Mouse (Mus musculus): ENCODE measurements around the gene Ints11. TPM values are rescaled to one million over a fixed set of nuclear protein-coding genes. Genes with fewer than 3 reads are reported as not detected.

Gene Ints11
- polyA plus RNA-seq, 1 experiment from 2014 or later: 61.3 TPM

DNA sequence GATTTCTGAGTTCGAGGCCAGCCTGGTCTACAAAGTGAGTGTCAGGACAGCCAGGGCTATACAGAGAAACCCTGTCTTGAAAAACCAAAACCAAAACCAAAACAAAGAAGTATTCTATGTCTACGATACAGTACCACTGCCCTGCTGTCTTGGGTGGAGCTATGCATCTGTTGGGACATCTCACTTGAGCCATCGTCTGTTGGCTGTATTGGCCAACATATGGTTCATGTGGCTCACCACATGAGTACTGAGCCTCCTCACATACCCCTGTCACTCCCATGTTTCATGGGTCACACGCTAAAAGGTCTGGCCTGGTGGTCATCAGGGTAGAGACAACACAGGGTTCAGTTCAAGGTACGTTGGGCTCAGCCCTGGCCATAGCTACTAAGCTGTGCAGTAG is 17.0 kb downstream of the Ints11 start:
- Histone ChIP-seq H3K36me3 (peaks cover 32% of the 10 kb centered on the region), H3K9ac (no peak overlapping the region), H3K4me3 (replicated peaks) (no peak overlapping the region), H3K9me3 (no peaks in the 10 kb centered on the region), H3K4me2 (replicated peaks) (no peak overlapping the region), H3K27ac (no peak overlapping the region), H3K27me3 (replicated peaks) (no peaks in the 10 kb centered on the region), H3K4me1 (replicated peaks) (peaks cover 10% of the 10 kb centered on the region)
- no peak for ATAC-seq
- 94% methylated on average over 5 of the region's 5 CpGs for WGBS

DNA sequence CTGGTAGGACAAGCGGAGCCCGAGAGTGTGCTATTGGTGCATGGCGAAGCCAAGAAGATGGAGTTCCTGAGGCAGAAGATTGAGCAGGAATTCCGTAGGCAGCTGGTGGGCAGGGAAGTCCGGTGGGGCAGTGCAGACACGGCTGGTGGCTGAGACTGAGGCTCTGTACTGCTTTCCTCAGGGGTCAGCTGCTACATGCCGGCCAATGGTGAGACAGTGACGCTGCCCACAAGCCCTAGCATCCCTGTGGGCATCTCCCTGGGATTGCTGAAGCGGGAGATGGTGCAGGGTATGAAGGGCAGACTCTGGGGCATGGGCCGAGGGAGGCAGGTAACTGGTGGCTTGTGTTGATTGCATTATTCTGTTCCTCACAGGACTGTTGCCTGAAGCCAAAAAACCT is 18.3 kb downstream of the Ints11 start:
- H3K27me3 ChIP-seq (replicated peaks): no peaks in the 10 kb centered on the region
- no peak overlapping the region for H3K4me3 ChIP-seq (replicated peaks)
- no peak overlapping the region for H3K4me2 ChIP-seq (replicated peaks)
- H3K9me3 ChIP-seq: no peaks in the 10 kb centered on the region
- no peak for ATAC-seq
- peaks cover 32% of the 10 kb centered on the region for H3K36me3 ChIP-seq
- H3K4me1 ChIP-seq (replicated peaks): peaks cover 12% of the 10 kb centered on the region
- no peak overlapping the region for H3K27ac ChIP-seq
- 91% methylated on average over 10 of the region's 10 CpGs for WGBS
- no peak overlapping the region for H3K9ac ChIP-seq

DNA sequence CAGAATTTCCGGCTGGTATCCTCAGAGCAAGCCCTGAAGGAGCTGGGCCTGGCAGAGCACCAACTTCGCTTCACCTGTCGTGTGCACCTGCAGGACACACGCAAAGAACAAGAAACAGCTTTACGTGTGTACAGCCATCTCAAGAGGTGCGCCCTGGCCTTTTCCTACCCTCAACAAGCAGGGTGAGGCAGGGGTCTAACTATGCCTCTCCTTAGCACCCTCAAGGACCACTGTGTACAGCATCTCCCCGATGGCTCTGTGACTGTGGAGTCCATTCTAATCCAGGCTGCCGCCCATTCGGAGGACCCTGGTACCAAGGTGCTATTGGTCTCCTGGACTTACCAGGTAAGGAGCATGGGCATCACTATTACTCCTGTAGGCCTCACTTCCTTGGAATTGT is 18.8 kb downstream of the Ints11 start:
- no peaks in the 10 kb centered on the region for H3K9me3 ChIP-seq
- peaks cover 32% of the 10 kb centered on the region for H3K36me3 ChIP-seq
- no peak overlapping the region for H3K9ac ChIP-seq
- H3K27me3 ChIP-seq (replicated peaks): no peaks in the 10 kb centered on the region
- no peak overlapping the region for H3K27ac ChIP-seq
- 92% methylated on average over 9 of the region's 9 CpGs for WGBS
- H3K4me3 ChIP-seq (replicated peaks): no peak overlapping the region
- no peak for ATAC-seq
- H3K4me1 ChIP-seq (replicated peaks): peaks cover 17% of the 10 kb centered on the region
- no peak overlapping the region for H3K4me2 ChIP-seq (replicated peaks)

DNA sequence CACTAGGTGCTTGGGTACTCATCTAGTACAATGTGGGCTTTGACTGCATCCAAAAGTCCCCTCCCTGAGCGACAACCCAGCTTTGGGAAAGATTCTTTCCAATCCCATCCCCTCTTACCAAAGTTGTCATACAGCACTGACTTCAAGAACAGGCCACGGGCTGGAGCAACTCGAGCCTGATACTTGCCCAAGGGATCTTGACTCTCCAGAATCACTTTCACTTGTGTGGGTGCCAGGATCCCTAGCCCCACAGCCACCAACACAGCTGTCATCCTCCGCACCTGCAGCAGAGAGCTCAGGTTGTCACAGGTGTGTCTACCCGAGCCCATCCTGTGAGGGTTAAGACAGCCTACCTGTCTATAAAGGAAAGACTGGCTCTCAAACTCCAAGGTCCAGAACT is 20.0 kb downstream of the Ints11 start:
- 83% methylated on average over 5 of the region's 5 CpGs for WGBS
- H3K27me3 ChIP-seq (replicated peaks): no peaks in the 10 kb centered on the region

DNA sequence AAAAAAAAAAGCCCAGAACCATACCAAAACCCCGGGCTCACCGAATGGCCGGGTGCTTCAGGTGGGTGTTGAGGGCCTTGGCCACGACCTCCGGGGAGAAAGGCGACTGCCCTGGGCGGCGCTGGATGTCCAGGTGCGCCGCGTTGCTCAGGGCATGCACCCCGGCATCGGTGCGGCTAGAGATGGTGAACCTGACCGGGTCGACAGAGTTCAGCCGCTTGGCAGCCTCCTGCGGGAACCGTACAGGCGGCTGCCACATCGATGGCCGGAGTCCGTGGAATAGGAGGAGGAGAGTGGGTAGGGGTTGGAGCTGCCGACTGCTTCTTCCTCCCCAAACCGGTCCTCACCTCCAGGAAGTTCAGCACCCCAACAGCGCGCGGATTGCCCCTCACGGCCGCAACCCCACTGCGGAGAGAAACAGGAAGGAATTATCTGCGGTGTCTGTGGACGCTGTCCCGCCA is 21.7 kb downstream of the Ints11 start:
- Histone ChIP-seq H3K4me2 (replicated peaks) (peak overlapping the region; percentile 96), H3K27me3 (replicated peaks) (no peaks in the 10 kb centered on the region), H3K9me3 (no peaks in the 10 kb centered on the region), H3K27ac (0 out of 2 replicates have a peak overlapping the region, but pooled peaks have one; percentile 99), H3K9ac (peak overlapping the region; percentile 87), H3K4me1 (replicated peaks) (peaks cover 42% of the 10 kb centered on the region), H3K4me3 (replicated peaks) (peak overlapping the region; percentile 94), H3K36me3 (peaks cover 24% of the 10 kb centered on the region)
- under 1% methylated on average over 34 of the region's 34 CpGs for WGBS
- ATAC-seq: peak; percentile 1; the same call in 1 of the 2 replicates

More for the DNA sequence above, 20.0 kb downstream of the Ints11 start:
- H3K4me3 ChIP-seq (replicated peaks): no peak overlapping the region
- no peaks in the 10 kb centered on the region for H3K9me3 ChIP-seq
- H3K9ac ChIP-seq: no peak overlapping the region
- H3K4me2 ChIP-seq (replicated peaks): no peak overlapping the region
- H3K27ac ChIP-seq: no peak overlapping the region
- H3K36me3 ChIP-seq: peaks cover 32% of the 10 kb centered on the region
- no peak for ATAC-seq
- H3K4me1 ChIP-seq (replicated peaks): peaks cover 27% of the 10 kb centered on the region

DNA sequence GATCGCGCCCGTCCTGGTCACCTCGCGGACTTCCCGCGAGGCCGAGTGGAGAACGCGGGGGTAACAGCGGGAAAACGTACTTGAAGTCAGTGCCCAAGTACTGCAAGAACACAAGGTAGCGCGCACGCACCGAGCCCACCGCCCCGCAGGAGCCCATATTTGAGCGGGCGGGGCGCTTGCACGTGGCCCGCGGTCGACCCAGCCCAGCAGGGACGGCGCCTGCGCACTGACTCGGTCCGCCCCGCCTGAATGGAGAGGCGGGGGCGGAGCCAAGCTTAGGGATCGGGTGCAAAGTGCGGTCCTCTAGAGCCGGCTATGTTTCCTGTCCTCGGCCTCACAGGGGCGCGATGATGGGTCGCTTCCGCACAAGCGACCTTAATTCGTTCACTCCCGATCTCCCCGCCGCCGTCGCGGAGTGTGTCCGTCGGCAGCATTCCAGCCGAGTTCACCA is 22.2 kb downstream of the Ints11 start, which contains the start of the genes Pusl1 and Acap3:
Gene Pusl1 (minus strand): TSS at position 231 of the 451 bp plus-strand sequence.
Gene Acap3 (plus strand): TSS at position 272 of the 451 bp plus-strand sequence.
- H3K27me3 ChIP-seq (replicated peaks): no peaks in the 10 kb centered on the region
- H3K36me3 ChIP-seq: peaks cover 21% of the 10 kb centered on the region
- peaks cover 42% of the 10 kb centered on the region for H3K4me1 ChIP-seq (replicated peaks)
- peak within 1 kb of the TSS; percentile 87 for H3K9ac ChIP-seq
- H3K9me3 ChIP-seq: no peaks in the 10 kb centered on the region
- peak within 1 kb of the TSS; percentile 99 for H3K27ac ChIP-seq
- peak within 1 kb of the TSS; percentile 94 for H3K4me3 ChIP-seq (replicated peaks)
- H3K4me2 ChIP-seq (replicated peaks): peak within 1 kb of the TSS; percentile 96
- peak; percentile 92 for ATAC-seq
- under 1% methylated on average over 52 of the region's 52 CpGs for WGBS

DNA sequence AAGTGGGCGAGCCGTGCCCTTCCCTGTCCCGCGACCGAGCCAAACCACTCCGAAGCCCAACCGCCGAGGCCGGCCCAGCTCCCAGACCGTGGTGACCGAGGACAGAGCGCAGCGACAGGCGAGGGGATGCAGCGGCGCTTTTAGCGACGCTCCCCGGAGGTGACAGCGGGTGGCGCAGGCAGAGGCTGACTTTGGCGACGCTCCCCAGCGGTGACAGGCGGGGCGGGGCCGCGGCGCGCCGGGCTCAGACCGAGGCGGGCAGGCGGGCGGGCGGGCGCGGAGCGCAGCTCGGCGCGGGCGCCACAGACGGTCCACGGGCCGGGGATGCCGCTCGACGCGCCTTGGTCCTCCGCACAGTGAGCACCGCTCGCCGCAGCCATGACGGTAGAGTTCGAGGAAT is 22.7 kb downstream of the Ints11 start:
- Histone ChIP-seq H3K4me1 (replicated peaks) (peaks cover 42% of the 10 kb centered on the region), H3K27me3 (replicated peaks) (no peaks in the 10 kb centered on the region), H3K27ac (peak overlapping the region; percentile 99), H3K9ac (peak overlapping the region; percentile 87), H3K9me3 (no peaks in the 10 kb centered on the region), H3K4me2 (replicated peaks) (peak overlapping the region; percentile 96), H3K36me3 (peaks cover 17% of the 10 kb centered on the region), H3K4me3 (replicated peaks) (peak overlapping the region; percentile 94)
- ATAC-seq: peak; percentile 94
- WGBS: under 1% methylated on average over 56 of the region's 56 CpGs

DNA sequence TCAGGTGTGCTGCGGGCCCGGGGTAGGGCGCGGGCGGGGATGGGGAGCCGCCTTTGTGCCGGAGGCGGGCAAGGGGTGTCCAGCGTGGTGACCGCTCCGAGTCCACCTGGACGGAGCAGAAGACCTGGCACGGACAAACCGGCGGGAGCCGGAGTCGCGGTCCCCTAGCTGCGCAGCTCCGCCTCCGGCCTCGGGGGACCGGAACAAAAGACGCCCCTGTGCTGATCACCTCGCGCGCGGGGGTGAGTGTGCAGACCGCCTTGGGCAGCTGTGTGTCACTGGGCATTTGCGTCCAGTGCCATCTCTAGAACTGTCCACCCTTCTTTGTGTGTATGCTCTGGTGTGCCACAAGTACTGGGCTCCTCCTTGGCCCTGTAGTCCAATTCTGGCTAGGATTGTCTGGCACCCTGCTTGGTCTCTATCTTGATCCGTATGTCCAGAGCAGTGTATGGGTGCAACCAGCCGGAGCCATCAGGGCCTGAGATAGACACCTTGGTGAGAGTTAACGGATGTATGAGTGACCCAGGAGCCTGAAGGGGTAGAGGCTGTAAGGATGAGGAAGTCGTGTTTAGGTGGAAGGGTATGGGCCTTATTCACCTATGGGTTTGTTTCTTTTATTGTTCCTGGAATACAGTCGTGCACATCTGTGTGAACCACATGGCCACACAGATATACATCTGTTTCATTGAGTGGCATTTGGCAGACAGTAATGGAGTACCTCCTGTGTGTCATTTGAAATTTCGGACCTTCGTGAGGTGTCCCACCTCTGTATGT is 23.3 kb downstream of the Ints11 start:
- peak overlapping the region; percentile 99 for H3K27ac ChIP-seq
- peak overlapping the region; percentile 94 for H3K4me3 ChIP-seq (replicated peaks)
- peak; percentile 37 for ATAC-seq
- H3K4me1 ChIP-seq (replicated peaks): peaks cover 42% of the 10 kb centered on the region
- H3K9me3 ChIP-seq: no peaks in the 10 kb centered on the region
- peak overlapping the region; percentile 96 for H3K4me2 ChIP-seq (replicated peaks)
- peak overlapping the region; percentile 87 for H3K9ac ChIP-seq
- H3K36me3 ChIP-seq: peaks cover 11% of the 10 kb centered on the region
- H3K27me3 ChIP-seq (replicated peaks): no peaks in the 10 kb centered on the region
- WGBS: 5% methylated on average over 37 of the region's 37 CpGs

DNA sequence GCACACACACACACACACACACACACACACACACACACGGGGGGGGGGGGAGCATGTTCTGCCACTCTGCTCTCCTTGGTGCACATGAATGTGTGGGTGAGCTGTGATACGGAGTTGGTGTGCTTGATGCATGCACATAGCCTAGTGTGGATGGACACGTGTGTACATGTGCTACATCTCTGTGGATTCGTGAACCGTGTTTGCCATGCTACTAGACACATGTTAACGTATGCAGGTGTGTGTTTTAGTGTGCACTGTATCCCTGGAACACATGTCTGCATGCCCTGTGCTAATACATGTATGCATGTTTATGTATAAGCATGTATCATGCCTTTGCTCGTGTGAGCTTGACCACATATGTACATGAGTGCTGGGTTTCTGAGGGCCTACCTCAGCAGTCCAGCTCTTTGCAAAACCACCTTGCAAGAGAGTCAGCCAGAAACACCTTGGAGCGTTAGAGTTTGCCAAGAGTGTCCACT is 23.9 kb downstream of the Ints11 start:
- ATAC-seq: no peak
- Histone ChIP-seq H3K27ac (no peak overlapping the region), H3K9ac (no peak overlapping the region), H3K4me2 (replicated peaks) (peak overlapping the region; percentile 96), H3K9me3 (no peaks in the 10 kb centered on the region), H3K36me3 (peaks cover 6% of the 10 kb centered on the region), H3K27me3 (replicated peaks) (no peaks in the 10 kb centered on the region), H3K4me1 (replicated peaks) (peaks cover 42% of the 10 kb centered on the region), H3K4me3 (replicated peaks) (peak overlapping the region; percentile 94)
- 72% methylated on average over 8 of the region's 8 CpGs for WGBS

DNA sequence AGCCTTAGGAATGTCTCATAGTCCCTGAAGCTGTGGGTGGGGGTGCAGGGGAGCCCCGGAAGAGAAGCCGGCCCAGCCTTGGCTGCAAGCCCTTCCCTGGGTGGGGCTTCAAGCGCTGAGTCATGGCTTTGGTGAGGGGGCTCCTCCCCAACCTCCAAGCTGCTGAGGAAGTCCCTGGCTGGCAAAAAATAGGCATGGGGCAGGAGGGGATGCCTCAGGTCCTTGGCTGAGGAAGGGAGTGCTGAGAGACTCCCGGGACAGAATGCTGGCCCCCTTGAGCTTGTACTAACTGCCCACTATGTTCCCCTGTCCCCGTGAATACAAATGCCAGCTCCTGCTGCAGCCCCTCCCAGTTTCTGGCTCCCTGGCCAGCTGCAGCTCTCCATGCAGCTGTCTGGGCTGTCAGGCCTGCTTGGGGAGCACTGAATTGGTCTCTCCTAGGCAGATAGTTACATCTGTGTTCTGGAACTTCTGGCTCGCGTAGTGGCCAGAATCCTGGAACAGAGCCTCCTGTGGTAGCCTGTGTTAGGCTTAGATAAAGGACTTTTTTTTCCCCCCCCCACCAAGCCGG is 25.1 kb downstream of the Ints11 start:
- Histone ChIP-seq H3K27ac (peak overlapping the region; percentile 64), H3K9me3 (no peaks in the 10 kb centered on the region), H3K27me3 (replicated peaks) (no peaks in the 10 kb centered on the region), H3K4me1 (replicated peaks) (peaks cover 42% of the 10 kb centered on the region), H3K36me3 (peaks cover 1% of the 10 kb centered on the region; the same call in 1 of the 2 replicates), H3K9ac (0 out of 2 replicates have a peak overlapping the region, but pooled peaks have one; percentile 26), H3K4me3 (replicated peaks) (peak overlapping the region; percentile 14; the same call in 1 of the 2 replicates), H3K4me2 (replicated peaks) (peak overlapping the region; percentile 49)
- ATAC-seq: no peak
- WGBS: 24% methylated on average over 8 of the region's 8 CpGs

DNA sequence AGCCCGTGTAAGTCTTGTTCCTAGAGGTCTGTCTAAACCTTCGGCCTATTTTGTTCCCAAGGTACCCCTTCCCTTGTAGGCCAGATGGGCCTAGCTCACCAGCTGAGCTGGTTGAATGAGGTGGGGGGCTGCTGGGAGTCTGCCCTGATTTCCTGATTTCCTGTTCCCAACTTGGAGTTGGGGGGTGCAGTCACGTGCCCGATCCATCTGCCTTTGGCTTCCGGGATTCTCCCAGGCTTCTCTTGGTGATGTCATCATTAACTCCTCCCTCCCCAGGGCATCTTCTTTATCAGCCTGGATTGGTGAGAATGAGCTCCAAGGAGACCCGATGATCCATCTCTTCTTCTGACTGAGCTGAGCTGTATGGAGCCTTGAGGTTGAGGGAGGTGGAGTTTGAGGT is 25.9 kb downstream of the Ints11 start:
- H3K36me3 ChIP-seq: peaks cover 3% of the 10 kb centered on the region; the same call in 1 of the 2 replicates
- peak overlapping the region; percentile 26; the same call in 1 of the 2 replicates for H3K9ac ChIP-seq
- H3K27me3 ChIP-seq (replicated peaks): no peaks in the 10 kb centered on the region
- H3K4me2 ChIP-seq (replicated peaks): peak overlapping the region; percentile 49
- H3K27ac ChIP-seq: peak overlapping the region; percentile 64
- H3K9me3 ChIP-seq: no peaks in the 10 kb centered on the region
- H3K4me3 ChIP-seq (replicated peaks): no peak overlapping the region
- no peak for ATAC-seq
- peaks cover 40% of the 10 kb centered on the region for H3K4me1 ChIP-seq (replicated peaks)
- 35% methylated on average over 6 of the region's 6 CpGs for WGBS

DNA sequence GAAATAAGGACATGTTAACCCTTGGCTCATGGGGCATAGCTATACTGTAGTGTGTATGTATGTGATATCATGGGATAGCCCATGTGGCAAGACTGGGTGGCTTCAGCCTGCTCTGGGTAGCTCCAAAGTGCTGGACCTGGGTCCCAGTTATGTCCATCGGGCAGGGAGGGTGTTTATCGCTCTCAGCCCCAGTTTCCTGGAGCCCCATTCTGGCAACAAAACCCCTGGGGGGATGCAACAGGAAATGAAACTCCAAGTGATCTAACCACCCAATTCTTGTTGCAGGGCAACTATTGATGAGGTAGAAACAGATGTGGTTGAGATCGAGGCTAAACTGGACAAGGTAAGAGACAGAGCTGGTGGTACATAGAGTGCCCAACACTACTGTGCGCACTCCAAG is 26.5 kb downstream of the Ints11 start:
- H3K9me3 ChIP-seq: no peaks in the 10 kb centered on the region
- H3K27ac ChIP-seq: no peak overlapping the region
- peaks cover 34% of the 10 kb centered on the region for H3K4me1 ChIP-seq (replicated peaks)
- H3K27me3 ChIP-seq (replicated peaks): no peaks in the 10 kb centered on the region
- H3K36me3 ChIP-seq: peaks cover 3% of the 10 kb centered on the region; the same call in 1 of the 2 replicates
- ATAC-seq: no peak
- 92% methylated on average over 4 of the region's 4 CpGs for WGBS
- H3K4me2 ChIP-seq (replicated peaks): no peak overlapping the region
- H3K4me3 ChIP-seq (replicated peaks): no peak overlapping the region
- H3K9ac ChIP-seq: no peak overlapping the region
